Mouse (Mus musculus): ENCODE results near the gene Prr14l.

DNA sequence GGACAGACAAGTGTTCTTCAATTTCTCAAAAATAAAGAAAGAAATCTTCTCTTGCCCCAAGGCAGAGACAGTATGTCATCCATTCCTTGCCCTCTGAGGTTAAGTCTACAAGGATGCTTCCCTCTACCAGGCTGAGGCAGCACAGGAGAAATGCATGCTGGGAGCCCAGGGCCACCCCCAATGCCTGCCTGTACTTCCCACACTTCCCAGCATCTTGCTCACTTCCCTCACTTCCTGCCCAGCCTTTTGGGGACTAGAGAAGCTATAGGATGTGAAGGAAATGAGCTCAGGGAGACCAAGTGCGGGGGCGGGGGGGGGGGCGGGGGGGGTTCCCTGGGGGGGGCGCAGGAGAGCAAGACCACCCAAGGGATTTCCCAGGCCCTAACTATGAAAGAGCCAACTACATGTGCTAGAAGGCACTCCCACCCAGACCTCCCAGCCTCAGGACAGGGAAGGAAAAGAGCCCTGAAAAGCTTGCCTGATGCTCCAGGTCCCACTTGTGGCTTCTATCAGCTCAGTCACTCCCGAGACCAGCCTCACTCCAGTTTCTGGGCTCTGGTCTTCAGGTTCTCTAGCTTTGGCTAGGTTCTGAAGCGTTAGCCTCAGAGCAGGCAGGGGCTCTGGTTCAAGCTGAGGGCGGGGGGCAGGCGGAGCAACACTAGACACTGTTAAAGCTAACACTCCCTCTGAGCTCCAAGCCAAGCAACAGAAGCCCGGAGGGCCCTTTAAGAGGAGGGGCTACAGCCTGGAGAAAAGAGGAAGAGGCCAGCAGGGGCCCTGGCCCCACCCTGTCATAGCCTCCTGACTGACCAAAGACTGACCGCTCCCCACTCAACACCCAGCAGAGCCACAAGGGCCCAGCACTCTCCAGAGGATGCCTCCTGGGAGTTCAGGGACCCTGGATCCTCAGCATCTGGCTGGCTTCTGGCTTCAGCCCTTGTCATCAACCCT is 108.1 kb downstream of the Prr14l start:
- no peak for TF ChIP-seq CTCF (conservative IDR thresholded peaks at IDR 0.05; ENCODE audit: insufficient read depth, insufficient read length, low read depth, low read length)
- TF ChIP-seq POLR2A (IDR thresholded peaks at IDR 0.05; ENCODE audit: low read depth, low read length), result peak; percentile 32

All from kidney, adult 2 months (tissue).